Mouse (Mus musculus): ENCODE data around the gene Pnpla7. TPM values are rescaled to one million over a fixed set of nuclear protein-coding genes. Genes with fewer than 3 reads are reported as not detected.

Pnpla7 gene
- total RNA-seq, 2 experiments from 2014 or later = 50.8 to 54.4 TPM

DNA sequence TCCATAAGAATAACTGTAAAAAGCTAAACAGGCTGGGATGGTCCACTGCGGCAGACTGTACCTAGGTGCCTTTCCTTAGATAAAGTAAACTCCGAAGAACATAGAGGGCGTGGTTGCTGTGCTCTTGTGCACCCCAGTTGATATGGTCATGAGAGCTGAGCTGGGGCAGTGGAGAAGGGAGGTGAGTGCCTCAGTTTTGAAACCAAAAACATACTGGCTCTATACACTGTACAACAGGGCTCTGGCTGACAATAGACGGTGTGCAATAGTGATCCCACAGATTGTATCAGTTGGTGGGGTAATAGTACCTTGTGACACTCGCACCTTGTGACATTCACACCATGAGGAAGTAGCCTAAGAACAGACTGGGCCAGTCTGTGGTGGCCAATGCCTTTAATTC is 1.1 kb downstream of the Pnpla7 start:
- DNase-seq (ENCODE audit: low spot score in 2 of 2) = no peak

DNA sequence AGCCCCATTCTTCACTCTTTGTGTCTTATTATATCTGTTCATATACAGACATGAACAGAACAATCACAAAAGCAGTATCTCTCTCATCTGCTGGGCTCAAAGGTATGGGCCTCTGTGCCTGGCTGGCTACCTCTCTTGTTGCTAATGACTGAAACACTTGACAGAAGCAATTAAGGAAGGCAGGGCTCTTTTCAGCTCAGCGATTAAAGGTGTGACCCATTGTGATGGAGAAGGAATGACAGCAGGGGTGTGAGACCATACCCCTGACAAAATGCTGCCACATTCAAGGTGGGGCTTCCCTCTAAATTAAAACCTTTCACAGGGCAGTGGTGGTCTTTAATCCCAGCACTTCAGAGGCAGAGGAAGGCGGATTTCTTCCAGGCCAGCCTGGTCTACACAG is 11.9 kb downstream of the Pnpla7 start:
- DNase-seq (ENCODE audit: low spot score in 2 of 2) = no peak

DNA sequence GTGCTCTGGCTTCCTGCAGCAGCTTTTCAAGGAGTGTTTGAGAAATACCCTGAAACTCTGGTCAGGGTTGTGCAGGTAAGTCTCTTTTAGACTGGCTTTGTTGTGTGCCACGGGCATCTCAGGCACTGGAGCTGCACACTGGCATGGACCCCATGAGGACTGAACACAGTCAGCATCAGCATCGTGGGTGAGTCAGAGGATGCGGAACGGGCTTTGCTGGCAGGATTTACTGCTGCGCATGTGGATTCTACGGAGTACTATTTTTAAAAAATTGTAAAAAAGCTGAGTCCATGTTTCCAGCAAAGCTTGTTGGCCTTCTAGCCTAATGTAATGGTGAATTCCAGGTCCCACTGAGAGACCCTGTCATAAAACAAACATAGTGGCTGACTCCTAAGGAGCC is 19.5 kb downstream of the Pnpla7 start:
- no peak for DNase-seq (ENCODE audit: low spot score in 2 of 2)

DNA sequence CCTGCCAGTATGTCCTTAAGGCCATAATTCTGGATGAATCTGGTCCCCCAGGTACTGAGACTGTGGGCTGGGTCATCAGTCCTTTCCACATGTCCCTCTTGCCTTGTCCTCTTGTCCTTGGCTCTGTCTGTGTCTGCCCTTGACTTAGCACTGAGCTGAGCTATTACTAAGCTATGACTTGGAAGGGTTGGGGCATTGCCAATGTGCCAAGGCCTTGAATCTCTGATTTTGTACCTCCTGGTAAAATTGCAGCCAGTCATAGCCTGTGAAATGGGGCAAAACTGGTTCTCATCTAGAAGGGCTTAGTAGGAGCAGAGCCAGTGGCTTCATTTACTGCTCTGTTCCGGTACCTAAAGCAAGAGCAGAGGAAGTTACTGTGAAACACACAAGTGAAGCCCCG is 20.6 kb downstream of the Pnpla7 start:
- DNase-seq (ENCODE audit: low spot score in 2 of 2) = peak in 1 of 2 experiments; percentile 22

DNA sequence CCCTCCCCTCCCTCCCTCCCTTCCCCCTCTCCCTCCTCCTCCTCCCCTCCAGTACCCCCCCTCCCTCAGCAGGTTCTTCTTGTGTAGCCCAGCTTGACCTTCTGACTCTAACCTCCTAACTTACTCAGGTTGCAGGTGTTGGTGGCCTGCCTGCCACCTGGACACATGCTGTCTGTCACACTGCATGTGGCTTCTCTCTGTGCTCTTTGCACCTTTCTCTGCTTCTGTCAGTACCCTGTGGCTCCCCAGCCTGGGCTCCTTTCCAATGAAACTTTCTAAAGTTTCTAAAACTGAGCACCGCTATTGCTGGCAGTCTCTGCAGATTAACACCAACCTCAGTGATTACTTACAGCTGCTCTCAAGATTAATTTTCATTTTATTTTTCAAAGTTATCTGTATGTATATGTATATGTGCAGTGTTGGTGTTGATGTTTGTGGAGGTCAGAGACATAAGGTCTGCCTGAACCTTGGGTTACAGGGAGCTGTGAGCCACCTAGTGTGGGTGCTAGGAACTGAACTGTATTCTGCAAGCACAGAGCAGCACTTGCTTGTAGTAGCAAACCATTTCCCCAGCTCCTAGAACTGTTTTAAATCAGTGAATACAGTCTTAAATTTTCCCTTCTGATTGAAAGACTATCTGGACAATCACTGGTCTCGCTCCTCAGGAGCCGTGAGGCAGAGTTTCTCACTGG is 24.9 kb downstream of the Pnpla7 start:
- no peak for DNase-seq (ENCODE audit: low spot score in 2 of 2)

DNA sequence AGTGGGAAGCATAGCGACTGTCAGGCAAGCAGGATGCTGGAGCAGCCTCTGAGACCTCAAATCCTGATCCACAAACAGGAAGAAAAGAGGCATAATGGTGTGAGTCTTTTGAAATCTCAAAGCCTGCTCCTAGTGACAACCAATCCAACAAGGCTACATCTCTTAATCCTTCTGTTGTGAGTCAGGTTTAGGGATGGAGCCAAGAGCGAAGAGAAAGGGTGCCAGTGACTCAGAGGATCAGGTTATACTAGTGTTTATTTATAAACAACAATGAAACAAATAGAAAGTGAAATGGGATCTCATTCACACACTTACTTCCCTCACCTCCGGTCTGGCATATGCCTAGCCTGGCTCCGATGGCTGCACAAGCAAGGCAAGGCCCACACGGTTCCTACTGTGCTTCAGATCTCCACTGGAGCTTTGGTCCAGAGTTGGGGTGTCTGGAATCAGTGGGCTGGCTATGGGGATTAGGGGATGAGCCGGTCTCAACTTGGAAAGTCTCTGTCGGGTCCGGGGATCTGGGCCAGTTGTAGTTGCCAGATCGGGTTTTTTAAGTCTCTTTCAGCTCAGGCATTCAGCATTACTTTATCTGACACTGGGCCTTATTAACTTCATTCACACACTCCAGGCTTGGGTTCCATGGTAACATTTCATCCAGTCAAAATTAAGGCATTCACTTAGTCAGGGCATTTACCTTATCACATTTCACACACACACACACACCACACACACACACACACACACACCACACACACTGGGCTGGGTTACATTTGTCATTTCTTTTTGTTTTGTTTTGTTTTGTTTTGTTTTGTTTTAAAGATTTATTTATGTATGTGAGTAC is 28.3 kb downstream of the Pnpla7 start:
- no peak for DNase-seq (ENCODE audit: low spot score in 2 of 2)

DNA sequence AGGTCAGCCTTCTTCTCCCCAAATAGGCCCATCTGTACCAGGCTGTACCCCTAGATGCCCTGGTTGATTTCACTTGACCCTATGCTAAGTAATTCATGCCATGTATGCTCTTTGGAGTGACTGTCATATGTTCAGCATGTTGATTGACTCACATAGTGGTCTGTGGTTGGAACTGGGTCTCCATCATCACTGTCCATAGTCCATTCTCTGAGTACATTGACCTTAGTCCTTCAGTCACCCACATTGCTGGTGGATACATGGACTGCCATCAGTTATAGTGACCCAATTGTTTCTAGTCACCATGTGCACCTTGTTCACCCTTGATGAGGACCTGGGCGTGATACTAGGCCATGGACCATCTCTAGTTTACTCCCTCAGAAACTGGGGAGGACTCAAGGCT is 30.9 kb downstream of the Pnpla7 start:
- no peak for DNase-seq (ENCODE audit: low spot score in 2 of 2)

DNA sequence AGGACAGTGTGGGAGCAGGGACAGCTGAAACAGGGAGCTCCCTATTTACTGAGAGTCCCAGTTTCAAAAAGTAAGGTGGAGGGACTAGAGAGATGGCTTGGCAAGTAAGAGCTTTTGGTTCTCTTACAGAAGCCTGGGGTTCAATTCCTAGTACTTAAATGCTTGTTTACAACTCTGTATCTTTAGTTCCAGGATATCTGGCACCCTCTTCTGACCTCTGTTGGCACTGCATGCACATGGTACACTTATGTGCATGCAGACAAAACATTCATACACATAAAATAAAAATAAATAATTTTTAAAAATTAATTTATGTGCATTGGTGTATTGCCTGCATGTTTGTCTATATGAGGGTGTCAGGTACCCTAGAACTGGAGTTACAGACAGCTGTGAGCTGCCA is 32.4 kb downstream of the Pnpla7 start:
- no peak for DNase-seq (ENCODE audit: low spot score in 2 of 2)

DNA sequence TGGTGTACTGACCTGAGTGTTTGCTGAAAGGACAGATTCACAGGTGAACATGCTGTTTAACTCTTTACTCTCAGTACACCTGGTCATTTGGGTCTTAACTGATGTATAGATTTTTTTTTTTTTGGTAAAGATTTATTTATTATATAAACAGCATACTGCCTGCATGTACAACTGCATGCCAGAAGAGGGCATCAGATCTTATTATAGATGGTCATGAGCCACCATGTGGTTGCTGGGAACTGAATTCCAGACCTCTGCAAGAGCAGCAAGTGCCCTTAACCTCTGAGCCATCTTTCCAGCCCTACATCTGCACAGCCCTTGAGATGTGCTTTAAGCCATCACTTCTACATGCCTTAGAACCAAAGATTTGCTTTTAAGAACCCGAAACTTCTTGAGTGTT is 46.8 kb downstream of the Pnpla7 start:
- DNase-seq (ENCODE audit: low spot score in 2 of 2) = no peak

DNA sequence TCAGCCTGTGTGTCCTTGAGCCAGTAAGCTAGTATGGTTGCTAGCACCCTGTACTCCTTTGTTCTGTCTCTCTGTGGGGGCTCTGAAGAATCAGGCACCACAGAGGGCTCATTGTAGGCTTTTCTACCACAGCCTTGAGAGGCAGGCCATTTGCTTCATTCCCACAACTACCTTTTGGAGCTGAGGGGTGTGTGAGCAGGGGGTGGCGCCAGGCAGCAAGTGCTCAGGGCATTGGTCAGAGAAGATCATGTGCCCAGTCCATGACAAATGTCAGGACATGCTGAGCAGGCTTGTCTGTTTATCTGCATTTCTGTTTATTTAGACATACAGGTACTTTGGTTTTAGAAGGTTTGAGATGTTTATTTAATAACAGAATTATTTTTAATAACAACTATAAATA is 49.3 kb downstream of the Pnpla7 start:
- DNase-seq (ENCODE audit: low spot score in 2 of 2) = no peak

DNA sequence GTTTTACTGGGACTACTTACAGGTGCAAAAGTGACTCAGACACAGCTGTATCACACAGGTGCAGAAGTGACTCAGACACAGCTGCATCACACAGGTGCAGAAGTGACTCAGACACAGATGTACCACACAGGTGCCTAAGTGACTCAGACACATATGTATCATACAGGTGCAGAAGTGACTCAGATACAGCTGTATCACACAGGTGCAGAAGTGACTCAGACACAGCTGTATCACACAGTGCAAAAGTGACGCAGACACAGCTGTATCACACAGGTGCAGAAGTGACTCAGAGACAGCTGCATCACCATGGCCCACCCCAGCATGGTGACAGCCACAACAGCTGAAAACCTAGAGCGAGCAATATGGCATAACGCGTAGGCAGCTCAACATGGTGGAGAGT is 59.2 kb downstream of the Pnpla7 start:
- DNase-seq (ENCODE audit: low spot score in 2 of 2) = no peak

DNA sequence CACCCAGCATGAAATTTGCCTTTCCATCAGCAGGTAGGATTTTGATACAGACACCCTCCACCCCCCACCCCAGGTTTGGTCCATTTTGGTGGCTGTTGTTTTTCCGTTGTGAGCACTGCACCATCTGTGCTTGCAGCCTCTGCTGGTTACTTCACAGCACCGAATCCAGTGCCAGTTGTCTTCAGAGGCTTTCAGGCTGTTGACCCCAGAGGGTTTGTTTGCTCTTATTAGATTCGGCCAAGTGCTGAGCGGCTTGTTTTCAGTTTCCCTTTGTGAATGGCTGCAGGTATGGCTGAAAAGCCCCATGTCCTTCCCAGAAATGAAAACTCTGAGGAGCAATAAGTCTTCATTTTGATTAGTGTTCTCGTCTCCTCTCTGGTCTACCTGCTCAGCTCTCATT is 64.3 kb downstream of the Pnpla7 start:
- DNase-seq (ENCODE audit: low spot score in 2 of 2) = no peak

DNA sequence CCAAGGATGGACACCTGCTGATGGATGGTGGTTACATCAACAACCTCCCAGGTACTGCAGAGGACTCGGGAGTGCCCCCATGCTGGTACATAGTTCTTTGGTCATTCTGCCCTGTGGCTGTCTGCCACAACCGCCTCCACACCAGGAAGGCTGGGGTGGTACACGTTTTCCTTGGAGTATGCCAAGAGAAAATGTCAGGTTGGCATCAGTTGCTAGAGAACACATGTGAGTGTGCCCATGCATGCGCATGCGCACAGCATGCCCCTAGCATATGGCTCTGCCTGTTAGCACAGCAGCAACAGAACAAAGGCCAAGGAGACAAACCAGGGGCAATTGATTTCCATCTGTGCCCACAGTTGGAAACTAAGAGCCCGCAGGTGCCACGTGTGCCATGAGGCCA is 75.1 kb downstream of the Pnpla7 start:
- no peak for DNase-seq (ENCODE audit: low spot score in 2 of 2)

DNA sequence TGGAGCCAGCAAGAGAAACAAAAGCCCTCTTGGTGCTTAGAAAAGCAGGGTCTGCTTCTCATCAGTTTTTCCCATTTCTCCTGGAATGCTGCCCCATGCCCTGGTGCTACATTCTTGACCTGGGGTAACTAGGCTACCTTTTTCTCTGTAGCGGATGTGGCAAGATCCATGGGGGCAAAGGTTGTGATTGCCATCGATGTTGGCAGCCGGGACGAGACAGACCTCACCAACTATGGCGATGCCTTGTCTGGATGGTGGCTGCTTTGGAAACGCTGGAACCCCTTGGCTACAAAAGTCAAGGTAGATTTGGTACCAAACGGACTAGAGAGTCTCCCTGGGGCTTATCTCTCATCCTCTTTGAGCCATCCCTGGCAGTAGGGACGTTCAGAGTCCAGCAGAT is 75.6 kb downstream of the Pnpla7 start:
- no peak for DNase-seq (ENCODE audit: low spot score in 2 of 2)

DNA sequence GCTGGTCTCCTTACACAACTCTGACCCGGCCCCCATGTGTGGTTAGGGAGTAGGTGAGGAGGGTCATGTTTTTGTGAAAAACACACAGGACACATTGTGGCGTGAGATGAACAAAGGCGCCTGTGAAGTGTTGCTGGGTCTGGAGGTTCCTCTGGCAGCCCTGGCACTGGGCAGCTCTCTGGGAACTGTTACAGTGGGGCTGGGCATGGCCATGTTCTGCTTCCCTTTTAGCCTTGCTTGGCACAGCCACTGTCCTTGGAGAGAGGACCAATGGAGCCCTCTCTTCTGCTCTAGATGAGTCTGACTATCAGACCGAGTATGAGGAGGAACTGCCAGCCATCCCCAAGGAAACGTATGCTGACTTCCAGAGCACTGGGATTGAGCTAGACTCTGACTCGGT is 77.3 kb downstream of the Pnpla7 start:
- no peak for DNase-seq (ENCODE audit: low spot score in 2 of 2)

DNA sequence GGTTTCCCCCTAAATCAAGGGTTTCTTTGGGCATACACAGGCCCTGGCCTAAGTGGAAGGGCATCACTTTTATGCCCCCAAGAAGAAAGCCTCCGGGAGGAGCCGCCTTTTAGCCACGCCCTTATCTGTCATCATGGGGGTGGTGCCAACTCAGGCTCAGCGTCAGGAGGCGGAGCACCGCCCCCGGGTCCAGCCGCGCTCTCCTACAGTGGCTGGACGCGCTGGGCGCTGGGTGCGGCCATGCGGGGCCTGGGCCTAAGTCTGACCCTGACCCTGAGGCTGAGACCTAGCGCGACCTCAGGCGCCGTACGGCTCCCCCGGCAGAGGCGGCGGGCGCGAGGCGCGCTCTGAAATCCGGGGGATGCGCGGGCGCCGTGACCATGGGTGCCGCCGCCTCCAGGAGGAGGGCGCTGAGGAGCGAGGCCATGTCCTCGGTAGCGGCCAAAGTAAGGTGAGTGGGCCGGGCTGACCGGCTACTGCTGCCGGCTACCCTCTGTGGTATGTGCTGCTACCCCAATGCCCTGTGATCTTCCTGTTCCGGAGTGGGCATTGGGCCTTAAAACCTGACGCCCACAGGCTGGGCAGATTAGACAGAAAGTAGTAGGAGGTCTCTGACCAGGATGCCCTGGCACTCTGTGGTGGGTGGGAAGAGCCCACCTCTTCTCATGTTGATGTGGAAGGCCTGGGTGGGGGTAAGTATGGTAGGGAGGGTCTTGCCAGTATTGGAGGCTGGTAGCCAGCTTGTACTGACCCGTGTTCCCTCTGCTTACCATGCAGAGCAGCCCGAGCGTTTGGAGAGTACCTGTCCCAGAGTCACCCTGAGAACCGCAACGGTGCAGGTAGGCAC is 78.6 kb downstream of the Pnpla7 start, which contains the start of gene Nsmf:
TSS of gene Nsmf (plus strand) at position 135 of the 847 bp plus-strand sequence.
- peak; percentile 69 to 74 for DNase-seq (ENCODE audit: low spot score in 2 of 2)

DNA sequence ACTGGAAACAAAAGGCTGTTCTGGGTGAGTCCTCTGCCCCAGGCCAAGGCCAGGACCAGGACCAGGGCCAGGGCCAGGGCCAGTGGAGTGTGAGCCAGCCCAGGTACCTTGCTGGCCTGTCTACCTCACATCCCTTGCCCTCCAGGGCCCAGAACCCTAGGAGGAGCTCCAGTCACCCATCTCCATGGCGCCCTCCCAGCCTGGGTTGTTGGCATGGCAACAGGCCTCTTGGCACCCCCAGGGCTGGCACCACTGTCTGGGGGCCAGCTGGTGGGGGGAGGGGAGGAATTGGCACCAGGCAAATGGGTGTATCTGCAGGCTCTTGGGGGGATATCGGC is 79.2 kb downstream of the Pnpla7 start:
- no peak for DNase-seq (ENCODE audit: low spot score in 2 of 2)

DNA sequence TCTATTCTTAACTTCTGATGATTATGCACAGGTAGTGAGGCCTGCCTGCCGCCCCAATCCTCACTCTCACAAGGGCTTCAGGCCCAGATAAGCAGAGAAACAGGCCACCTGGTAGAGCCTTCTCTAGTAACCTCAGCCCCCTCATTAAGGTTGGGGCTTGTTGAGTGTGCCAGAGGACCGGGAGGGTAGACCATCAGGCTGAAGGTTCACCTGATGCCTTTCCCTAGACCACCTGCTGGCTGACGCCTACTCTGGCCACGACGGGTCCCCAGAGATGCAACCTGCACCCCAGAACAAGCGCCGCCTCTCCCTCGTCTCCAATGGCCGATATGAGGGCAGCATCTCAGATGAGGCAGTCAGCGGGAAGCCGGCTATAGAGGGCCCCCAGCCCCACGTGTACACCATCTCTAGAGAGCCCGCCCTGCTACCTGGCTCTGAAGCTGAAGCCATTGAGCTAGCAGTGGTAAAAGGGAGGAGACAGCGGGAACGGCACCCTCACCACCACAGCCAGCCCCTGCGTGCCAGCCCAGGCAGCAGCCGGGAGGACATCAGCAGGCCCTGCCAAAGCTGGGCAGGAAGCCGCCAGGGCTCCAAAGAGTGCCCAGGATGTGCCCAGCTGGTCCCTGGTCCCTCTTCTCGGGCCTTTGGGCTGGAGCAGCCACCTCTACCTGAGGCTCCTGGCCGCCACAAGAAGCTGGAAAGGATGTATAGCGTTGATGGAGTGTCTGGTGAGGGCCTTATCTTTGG is 79.7 kb downstream of the Pnpla7 start:
- no peak for DNase-seq (ENCODE audit: low spot score in 2 of 2)

DNA sequence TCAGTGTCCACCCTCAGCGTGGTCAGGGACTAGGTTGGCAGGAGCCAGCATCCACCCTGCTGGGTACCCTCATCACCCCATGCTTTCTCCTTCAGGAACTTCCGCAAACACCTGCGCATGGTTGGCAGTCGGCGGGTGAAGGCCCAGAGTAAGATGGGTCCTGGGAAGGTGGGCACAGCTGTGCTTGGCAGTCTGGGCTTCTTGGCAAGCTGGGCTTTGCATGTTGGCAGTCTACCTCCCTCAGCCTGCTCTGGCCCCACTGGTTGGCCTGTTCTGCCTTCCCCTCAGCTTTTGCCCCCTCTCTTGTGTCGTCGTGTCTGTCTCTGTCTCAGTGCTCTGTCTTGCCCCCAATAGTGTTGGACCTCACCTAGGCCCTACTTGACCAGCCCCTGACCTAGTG is 83.1 kb downstream of the Pnpla7 start:
- DNase-seq (ENCODE audit: low spot score in 2 of 2) = no peak

DNA sequence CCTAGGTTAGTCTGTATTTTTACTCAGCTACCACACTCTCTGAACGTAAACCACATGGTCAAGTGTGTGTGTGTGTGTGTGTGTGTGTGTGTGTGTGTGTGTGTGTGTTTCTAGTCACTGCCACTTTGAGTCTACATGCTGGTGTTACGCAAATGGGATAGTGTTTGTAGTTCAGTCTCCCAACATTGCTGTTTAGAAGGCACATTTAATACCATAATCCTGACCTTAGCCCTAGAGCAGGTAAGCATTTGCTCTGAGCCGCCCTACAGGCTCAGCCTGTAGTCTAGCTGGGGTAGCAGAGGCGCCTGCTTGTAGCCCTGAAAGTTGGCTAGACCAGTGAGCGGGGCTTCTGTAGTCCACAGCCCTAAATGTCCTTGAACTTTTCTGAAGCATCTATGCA is 87.7 kb downstream of the Pnpla7 start:
- no peak for DNase-seq (ENCODE audit: low spot score in 2 of 2)

DNA sequence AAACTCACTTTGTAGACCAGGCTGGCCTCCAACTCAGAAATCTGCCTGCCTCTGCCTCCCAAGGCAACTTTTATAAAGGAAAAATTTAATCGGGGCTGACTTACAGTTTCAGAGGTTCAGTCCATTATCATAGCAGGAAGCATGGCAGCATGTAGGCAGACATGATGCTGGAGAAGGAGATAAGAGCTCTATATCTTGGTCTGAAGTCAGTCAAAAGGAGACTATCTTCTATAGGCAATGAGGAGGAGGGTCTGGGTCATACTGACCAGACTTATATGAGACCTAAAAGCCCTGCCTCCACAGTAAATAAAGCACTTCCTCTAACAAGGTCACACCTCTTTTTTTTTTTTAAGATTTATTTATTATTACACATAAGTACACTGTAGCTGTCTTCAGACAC is 88.5 kb downstream of the Pnpla7 start:
- no peak for DNase-seq (ENCODE audit: low spot score in 2 of 2)

Data from adrenal gland, postnatal 4 days (tissue).